Mouse (Mus musculus) gastrocnemius, postnatal 4 days (tissue): ENCODE measurements around the gene Thoc2. TPM values are rescaled to one million over a fixed set of nuclear protein-coding genes. Genes with fewer than 3 reads are reported as not detected.
A peak's percentile ranks its signal among the peaks of the same experiment; 100 is the strongest.
"Not testable (repeated sequence)": the region's sequence is repeated elsewhere in the genome, so short reads cannot be mapped to it uniquely, and the experiment has no call there.

Experiments
- DNase-seq, 2 experiments: peaks; one replicate each; pipeline ENCODE4 v3.0.0; 2021 to 2022; ENCODE audit warnings: low spot score in 2 of 2, mixed read lengths in 2 of 2
- long read RNA-seq, 2 experiments: library from polyadenylated mRNA; stranded (forward); transcript quantifications; one replicate each; pipeline ENCODE4 v2.0.0; 2021
- microRNA-seq: library from miRNA; unstranded; fragments of <30 nt; microRNA quantifications from one replicate; pipeline ENCODE4 v1.2.0, GENCODE M21; 2021
- total RNA-seq, 2 experiments: library from RNA; stranded (reverse); gene quantifications; 2 replicates each; pipeline ENCODE4 v1.2.3; 2021

Gene Thoc2
- 10 to 100 TPM; 54.3 to 55.8 TPM for total RNA-seq
- long read RNA-seq, experiment 1, partial matches to known transcripts, result 2 of 9 reads
- long read RNA-seq, experiment 1, other reads (novel, unspliced or antisense), result 7 of 9 reads
- long read RNA-seq, experiment 2, full-length matches to known transcripts, result 3 of 11 reads
- long read RNA-seq, experiment 2, partial matches to known transcripts, result 2 of 11 reads
- long read RNA-seq, experiment 2, other reads (novel, unspliced or antisense), result 6 of 11 reads

DNA sequence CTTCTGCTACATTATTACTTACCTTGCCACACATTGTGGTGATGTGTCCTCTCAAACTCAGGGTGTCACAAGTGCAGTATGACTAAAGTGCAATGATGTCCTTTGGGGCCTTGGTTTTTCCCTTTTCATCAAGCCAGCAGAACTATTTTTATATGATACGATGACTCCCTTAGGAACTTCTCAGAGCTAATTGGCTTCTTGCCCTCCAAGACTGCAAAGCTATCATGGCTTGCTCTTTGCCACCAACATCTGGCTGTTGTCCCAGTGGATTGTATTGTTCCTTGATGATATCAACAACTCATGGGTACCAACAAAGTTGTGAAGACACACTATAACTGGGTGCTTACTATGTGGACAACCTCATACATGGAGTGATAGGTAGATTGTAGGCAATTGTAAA lies at the start of gene Thoc2:
Thoc2 (minus strand) TSS at position 101 of the 400 bp plus-strand sequence.
- DNase-seq, result no peak

DNA sequence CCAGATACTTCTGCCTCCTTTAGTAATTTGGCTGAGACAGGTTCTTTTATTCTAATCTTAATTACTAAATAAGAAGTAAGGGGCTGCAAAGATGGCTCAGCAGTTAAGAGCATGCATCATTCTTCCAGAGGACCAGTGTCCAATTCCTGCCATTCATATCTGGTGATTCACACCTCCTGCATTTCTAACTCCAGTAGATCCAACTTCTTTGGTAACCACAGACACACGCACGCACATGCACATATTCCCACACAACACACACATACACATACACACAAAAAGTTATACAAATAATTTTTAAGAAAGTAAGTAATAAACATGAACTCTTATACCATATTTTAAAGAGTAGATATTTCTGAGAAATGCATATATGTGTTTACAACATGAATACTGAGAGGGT lies 49.6 kb upstream of the Thoc2 start:
- no peak for DNase-seq

DNA sequence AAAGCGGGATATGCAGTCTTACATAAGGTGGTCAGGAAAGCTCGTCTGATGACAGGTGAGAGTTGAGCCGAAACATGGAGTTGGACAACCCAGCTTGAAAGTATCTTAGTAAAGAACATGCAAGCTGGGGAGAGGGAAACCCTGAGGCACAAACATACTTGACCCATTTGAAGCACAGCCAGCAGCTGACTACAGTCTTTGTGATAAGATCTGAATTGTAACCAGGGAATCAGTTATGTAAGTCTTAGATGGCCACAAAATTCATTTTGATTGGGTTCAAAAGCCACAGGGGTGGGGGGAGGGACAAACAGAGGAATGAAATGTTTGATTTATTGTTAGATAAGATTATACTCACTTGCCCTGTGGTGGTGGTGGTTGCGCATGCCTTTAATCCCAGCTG lies 48.9 kb upstream of the Thoc2 start:
- no peak for DNase-seq

DNA sequence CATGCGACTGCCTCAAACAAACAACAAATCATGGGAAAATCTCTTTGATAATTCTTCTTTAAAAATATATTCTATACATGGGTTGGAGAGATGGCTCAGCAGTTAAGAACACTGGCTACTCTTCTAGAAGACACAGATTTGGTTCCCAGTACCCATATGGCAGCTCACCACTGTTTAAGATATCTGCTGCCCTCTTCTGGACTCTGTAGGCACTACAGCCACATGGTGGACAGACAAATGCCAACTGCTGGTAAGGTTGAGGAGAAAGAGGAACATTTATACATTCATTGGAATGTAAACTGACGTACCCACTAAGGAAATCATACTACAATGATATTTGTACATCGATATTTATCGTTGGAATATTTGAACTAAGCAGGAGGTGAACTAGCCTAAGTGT lies 36.7 kb upstream of the Thoc2 start:
- DNase-seq, result no peak

DNA sequence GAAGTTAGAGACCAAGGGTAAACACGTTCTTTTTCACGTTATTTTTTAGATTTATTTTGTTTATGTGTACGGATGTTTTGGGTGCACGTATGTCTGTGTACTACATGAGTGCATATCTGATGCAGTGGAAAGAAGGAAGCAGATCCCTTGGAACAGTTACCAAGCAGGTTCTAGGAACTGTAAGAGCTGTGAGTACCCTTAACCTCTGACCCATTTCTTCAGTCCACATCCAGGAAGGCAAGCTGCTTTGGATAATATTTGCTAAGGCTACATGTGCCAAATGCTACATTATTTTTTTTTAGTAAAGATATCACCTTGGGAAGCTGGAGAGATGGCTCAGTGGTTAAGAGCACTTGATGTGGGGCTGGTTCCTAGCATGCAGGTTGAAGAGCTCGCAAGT lies 21.4 kb upstream of the Thoc2 start:
- DNase-seq, result no peak

DNA sequence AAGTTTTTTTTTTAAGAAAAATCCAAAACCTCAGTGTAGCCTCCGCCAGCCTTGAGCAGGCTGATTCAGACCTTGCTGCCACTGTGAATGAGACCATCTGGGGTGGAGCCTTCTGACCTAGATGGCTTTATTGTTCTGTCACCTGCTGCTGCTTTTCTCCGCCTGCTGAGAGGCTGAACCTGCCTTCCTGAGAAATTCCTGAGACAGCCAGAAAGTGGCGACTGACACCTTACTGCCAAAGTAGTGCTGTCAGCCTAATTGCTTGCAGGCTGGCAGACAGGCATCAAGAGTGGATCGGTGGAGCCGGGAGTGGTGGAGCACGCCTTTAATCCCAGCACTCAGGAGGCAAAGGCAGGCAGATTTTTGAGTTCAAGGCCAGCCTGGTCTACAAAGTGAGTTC lies 11.3 kb upstream of the Thoc2 start:
- DNase-seq, result not testable (repeated sequence)

DNA sequence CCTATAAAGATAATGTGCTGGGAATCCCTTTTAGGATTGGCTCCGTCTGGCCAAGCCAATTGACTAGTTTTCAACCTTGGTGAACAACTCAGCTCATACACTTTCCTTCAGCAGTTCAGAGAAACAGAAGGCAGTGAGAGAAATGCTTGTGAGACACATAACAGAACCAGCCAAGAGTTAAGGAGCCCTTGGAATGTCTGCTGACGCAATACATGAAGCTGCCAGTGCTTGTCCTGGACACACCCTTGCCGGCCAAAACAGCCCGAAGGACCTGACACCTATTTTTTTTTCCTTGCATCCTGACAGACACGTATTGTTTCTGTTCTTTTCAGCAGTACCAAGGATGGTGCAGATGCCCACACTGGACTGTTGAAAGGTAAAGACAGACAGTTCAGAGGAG lies 4.2 kb upstream of the Thoc2 start:
- DNase-seq, result no peak

DNA sequence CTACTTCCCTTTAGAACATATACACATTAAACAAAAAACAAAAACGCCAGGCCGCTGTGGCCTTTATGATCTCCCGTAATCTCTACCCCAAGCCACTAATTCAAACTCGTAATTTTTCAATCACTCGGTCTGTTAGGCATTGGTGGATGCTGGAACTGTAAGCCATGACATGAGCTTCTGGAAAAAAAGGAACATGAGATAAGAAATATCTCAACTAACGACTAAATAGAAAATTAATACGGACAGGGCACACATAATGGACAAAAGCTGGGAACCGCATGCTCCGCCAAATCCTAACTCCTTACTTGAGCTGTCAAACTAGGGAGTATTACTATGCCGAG lies 8.4 kb downstream of the Thoc2 start:
- DNase-seq, result no peak

DNA sequence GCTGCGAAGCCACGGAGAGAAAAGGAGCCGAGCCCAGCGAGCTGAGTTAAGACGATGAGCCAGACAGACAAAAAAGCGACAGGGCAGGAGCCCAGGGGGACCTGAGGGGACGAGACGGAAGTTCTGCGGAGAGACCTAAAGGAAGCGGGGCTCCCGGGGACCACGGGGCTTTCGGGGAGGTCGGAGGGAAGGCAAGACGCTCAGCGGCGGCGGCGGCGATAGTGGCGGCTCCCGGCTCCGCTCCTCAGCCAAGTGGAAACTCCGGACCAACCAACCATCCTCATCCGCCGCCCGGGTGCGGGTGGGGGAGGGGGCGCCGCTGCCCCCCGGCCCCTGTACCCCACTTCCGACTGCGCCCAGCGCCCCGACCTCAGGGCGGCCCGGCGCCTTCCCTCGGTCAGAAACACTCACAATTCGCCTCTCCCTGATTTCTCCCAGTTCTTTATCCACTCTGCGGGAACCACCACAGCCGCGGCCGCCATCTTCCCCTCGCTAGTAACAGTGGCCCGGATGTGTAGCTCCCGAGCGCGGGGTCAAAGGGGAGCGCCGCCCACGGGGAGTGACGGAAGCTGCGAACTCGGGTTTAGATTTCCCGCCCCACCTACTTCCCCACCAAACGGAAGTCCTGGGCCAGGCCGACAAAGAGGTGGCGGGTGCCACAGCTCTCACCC lies 8.9 kb downstream of the Thoc2 start:
- DNase-seq, result peak; percentile 68 to 84

DNA sequence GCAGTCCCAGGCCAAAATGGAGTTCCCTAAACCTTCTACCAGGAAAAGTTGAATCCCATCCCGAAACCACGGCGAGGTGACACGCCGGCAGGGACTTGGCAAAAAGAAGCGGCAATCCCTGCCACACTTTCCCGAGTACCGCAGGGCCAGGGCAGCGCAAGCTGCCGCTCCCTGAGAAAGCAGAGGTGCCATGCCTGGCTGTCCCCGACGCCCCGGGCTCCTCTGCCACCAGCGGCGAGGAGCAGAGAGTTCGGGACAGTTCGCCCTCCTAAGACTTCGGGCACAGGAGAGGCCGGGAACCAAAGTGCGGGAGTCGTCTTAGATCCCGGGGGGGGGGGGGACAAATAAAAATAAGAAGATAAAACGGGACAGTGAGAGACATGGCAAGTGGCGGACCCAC lies 9.5 kb downstream of the Thoc2 start:
- DNase-seq, result peak; percentile 10 to 24

DNA sequence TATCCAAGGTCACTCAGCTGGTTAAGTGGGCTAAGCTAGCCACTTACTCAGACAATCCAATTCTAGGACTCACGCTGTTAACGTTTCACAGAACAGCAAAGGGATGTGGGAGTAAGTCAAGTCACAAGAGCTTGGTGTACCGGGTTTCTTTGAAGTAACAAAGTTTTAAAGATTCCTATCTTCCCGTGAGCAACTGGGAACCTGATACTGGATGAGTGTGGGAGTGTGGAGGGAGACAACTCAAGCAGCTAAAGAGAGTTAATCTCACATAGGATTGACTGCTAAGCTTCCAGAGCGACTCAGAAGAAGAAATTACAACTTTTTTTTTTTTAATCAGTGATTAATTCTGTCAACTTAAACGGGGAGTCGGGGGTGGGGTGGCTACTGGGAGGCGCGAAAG lies 10.0 kb downstream of the Thoc2 start:
- DNase-seq, result no peak

DNA sequence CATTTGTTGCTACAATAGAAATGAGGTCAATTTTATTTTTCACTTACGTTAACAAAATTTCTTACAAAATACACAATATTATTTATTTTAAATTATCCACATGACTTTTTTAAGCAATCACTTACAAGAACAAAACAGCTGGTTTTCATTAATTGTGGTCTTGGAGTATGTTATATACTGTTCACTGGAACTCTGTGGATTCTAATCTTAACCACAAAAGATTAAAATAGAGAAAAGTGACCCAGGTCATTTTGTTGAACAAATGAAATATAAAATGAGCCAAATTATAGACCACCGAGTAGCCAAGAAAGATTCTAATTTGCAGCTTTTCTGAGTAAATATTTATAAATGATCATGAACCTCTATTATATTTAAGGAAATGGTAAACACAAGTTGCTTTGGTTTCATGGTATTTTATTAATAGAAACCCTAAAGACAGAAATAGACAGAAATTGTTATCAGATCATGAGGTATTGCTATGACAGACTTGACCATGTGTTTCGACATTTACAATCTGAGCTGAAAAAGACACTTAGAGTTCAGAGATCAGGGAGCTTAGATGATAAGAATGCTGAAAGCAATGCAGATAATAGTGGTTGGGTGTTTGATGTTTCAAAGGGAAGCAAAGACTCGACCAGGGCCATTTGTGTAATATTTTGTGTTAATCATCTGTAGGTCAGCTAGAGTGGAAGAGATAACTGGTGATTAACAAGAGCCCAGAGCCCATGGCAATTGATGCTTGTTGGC lies 35.5 kb downstream of the Thoc2 start:
- no peak for DNase-seq

DNA sequence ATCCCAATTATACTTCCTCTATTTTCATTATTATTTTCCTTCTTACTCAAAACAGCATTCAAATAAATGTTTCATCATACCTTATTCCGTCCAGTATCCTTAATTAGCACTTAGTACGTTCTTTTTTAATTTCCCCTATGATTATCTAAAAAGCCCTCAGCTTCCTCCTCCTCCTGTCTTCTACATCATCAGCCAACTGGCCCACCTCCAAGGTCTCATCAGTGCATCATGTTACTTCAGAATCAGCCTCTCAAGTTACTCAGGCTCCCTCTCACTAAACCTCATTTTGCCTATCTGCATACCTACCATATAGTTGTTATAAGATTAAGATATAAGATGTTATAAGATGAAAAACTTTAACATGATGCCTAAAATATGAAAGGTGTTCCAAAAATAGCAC lies 43.9 kb downstream of the Thoc2 start:
- DNase-seq, result no peak

DNA sequence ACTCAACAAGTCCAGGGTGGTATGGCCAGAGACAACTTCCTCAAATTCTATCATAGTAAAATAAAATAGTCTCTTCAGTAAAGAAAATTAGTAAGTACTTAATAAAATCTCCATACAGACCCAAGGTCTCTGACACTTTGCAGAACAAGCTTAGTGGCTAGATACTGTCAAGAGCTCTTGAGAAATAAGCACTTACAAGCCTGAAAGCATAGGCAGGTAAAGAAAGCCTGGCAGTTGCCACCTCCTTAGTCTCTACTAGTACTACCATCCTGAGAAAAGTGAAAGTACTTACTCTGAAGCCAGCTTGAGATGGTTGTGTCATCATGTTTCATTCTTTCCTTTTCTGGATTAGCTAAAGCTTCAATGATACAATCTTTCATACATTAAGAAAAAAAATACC lies 82.7 kb downstream of the Thoc2 start:
- no peak for DNase-seq

DNA sequence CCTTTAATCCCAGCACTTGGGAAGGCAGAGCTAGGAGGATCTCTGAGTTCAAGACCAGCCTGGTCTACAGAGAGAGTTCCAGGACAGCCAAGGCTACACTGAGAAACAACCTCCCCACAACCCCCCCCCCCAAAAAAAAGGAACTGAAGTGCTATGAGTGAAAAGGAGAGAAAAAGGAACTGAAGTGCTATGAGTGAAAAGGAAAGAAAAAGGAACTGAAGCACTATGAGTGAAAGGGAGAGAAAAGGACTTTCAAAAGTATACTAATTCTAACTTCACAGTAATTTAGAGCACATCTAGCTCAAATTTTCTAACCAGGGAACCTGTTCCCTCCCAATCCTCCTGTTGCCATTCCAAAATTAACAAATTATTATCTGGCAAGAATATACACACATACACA lies 114.9 kb downstream of the Thoc2 start:
- DNase-seq, result no peak

DNA sequence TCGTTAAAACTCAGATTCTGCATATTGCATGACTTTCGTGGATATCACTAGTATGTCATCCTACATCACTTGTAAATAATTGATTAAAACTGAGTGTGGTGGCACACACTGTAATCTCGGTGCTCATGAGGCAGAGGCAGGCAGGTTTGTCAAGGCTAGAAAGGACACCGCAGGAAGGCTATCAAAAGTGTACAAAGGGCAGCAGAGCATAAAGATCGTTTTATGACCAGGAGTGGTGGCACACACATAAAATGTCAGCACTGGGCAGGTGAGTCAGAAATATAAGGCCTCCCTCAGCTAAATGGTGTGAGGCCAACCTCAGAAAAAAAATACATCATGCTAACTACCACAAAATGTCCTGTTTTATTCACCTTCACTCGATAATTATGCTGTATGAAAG lies 127.2 kb downstream of the Thoc2 start:
- no peak for DNase-seq

Small RNA genes within 50 kb of the gene (microRNA-seq; reads per million reads assigned to microRNA genes)
- not detected for gene Gm44490

Other genes with a start within 250 kb of the Thoc2 start
- 10 to 100 TPM; 34.2 to 35.8 TPM for gene Xiap, start 139.0 kb upstream of the Thoc2 start, total RNA-seq
- 100 to 1,000 TPM in 1 of 2 experiments, 10 to 100 TPM in 1; 91.2 to 113 TPM for gene Stag2, start 228.6 kb upstream of the Thoc2 start, total RNA-seq